Mouse (Mus musculus) kidney, postnatal 25 days (tissue): ENCODE data around the gene Akap6.

Experiments used
- DNase-seq, 2 experiments: peaks; one replicate each; pipeline ENCODE4 v3.0.0; 2021; ENCODE audit warnings: mixed read lengths in 2 of 2

The Akap6 gene

GRCm38 (mm10) chr12:53191435-53191834 is 492.3 kb downstream of the Akap6 start:
- no peak for DNase-seq

- no peak for DNase-seq
Measured at GRCm38 (mm10) chr12:53193664-53194063, 494.5 kb downstream of the Akap6 start.
